Mouse (Mus musculus): ENCODE measurements around the gene Mpnd. TPM values are rescaled to one million over a fixed set of nuclear protein-coding genes. Genes with fewer than 3 reads are reported as not detected.

Gene Mpnd
- polyA plus RNA-seq, 1 experiment from 2014 or later, result 209 TPM

DNA sequence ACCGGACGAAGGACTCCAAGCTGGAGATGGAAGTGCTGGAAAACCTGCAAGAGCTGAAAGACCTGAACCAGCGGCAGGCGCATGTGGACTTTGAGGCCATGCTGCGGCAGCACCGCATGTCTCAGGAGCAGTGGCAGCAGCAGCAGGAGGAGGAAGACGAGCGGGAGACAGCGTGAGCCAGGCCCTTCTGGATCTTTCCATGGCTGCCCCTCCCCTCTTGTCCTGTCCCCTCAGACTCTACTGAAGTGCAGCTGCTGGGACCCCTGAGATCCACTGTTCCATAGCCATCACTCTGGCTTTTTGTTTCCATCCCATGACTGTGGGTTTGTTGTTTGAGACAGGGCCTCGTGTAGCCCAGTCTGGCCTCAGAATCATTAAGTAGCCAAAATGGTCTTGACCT is 41.0 kb upstream of the Mpnd start:
- no peaks in the 10 kb centered on the region for H3K27me3 ChIP-seq
- WGBS, result 92% methylated on average over 10 of the region's 10 CpGs
- H3K4me1 ChIP-seq, result peaks cover 30% of the 10 kb centered on the region
- H3K9me3 ChIP-seq (replicated peaks), result no peaks in the 10 kb centered on the region
- no peak overlapping the region for H3K9ac ChIP-seq
- no peak overlapping the region for H3K4me2 ChIP-seq (replicated peaks)
- peaks cover 54% of the 10 kb centered on the region for H3K36me3 ChIP-seq
- ATAC-seq (ENCODE audit: low FRiP score), result no peak
- no peak overlapping the region for H3K27ac ChIP-seq
- no peak overlapping the region for H3K4me3 ChIP-seq

- H3K4me3 ChIP-seq, result no peak overlapping the region
- H3K9me3 ChIP-seq (replicated peaks), result no peaks in the 10 kb centered on the region
- H3K36me3 ChIP-seq, result peaks cover 54% of the 10 kb centered on the region
- no peak for ATAC-seq (ENCODE audit: low FRiP score)
- H3K27me3 ChIP-seq, result no peaks in the 10 kb centered on the region
- peaks cover 32% of the 10 kb centered on the region for H3K4me1 ChIP-seq
- H3K4me2 ChIP-seq (replicated peaks), result no peak overlapping the region
- H3K9ac ChIP-seq, result no peak overlapping the region
- WGBS, result 87% methylated on average over 9 of the region's 9 CpGs
- H3K27ac ChIP-seq, result no peak overlapping the region
These were observed 40.5 kb upstream of the Mpnd start for GRCm38 (mm10) chr17:55964996-55965395.

DNA sequence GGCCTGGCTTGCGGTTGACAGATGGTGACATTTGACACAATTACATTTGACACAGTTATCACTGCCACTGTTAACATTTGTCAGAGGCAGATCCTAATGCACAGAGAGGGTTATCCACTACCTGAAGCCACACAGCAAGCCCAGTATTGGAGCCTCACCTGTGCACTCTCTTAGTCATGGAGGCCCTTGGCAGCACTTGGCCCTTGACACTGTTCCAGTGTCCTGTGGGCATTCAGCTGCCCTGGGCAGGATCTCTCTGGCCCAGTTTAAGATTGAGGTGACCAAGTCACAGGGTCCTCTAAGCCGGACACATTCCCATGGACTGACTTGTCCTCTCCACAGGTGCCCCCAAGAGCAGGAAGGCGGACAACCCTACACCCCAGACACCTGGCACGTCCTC is 38.3 kb upstream of the Mpnd start:
- H3K4me1 ChIP-seq, result peaks cover 44% of the 10 kb centered on the region
- 92% methylated on average over 4 of the region's 4 CpGs for WGBS
- H3K27ac ChIP-seq, result no peak overlapping the region

GRCm38 (mm10) chr17:55968210-55968609 is 37.3 kb upstream of the Mpnd start:
- H3K9ac ChIP-seq, result peak overlapping the region; percentile 1; the same call in 1 of the 2 replicates
- H3K4me2 ChIP-seq (replicated peaks), result no peak overlapping the region
- H3K36me3 ChIP-seq, result peaks cover 45% of the 10 kb centered on the region
- ATAC-seq (ENCODE audit: low FRiP score), result peak; percentile 1; the same call in 1 of the 2 replicates
- peak overlapping the region; percentile 93 for H3K27ac ChIP-seq
- no peaks in the 10 kb centered on the region for H3K9me3 ChIP-seq (replicated peaks)
- no peaks in the 10 kb centered on the region for H3K27me3 ChIP-seq
- WGBS, result 49% methylated on average over 7 of the region's 7 CpGs
- H3K4me1 ChIP-seq, result peaks cover 52% of the 10 kb centered on the region
- H3K4me3 ChIP-seq, result no peak overlapping the region

More for the DNA sequence above, 38.3 kb upstream of the Mpnd start:
- Histone ChIP-seq H3K4me3 (no peak overlapping the region), H3K9me3 (replicated peaks) (no peaks in the 10 kb centered on the region), H3K27me3 (no peaks in the 10 kb centered on the region), H3K4me2 (replicated peaks) (no peak overlapping the region), H3K9ac (no peak overlapping the region), H3K36me3 (peaks cover 40% of the 10 kb centered on the region)
- ATAC-seq (ENCODE audit: low FRiP score), result no peak

- Histone ChIP-seq H3K9ac (peak overlapping the region; percentile 80; the same call in 1 of the 2 replicates), H3K4me1 (peaks cover 51% of the 10 kb centered on the region), H3K4me2 (replicated peaks) (peak overlapping the region; percentile 77), H3K27ac (peak overlapping the region; percentile 93), H3K9me3 (replicated peaks) (no peaks in the 10 kb centered on the region), H3K27me3 (no peaks in the 10 kb centered on the region), H3K4me3 (peak overlapping the region; percentile 59), H3K36me3 (peaks cover 51% of the 10 kb centered on the region)
- peak; percentile 79 for ATAC-seq (ENCODE audit: low FRiP score)
- WGBS, result 25% methylated on average over 14 of the region's 14 CpGs
These were observed 36.0 kb upstream of the Mpnd start for GRCm38 (mm10) chr17:55969560-55969959.

GRCm38 (mm10) chr17:55969966-55970891 is 35.3 kb upstream of the Mpnd start, which contains the start of gene Shd:
TSS of gene Shd (plus strand) at chr17:55970467.
- Histone ChIP-seq H3K27me3 (no peaks in the 10 kb centered on the region), H3K4me2 (replicated peaks) (peak within 1 kb of the TSS; percentile 77), H3K9me3 (replicated peaks) (no peaks in the 10 kb centered on the region), H3K36me3 (peaks cover 49% of the 10 kb centered on the region), H3K27ac (peak within 1 kb of the TSS; percentile 93), H3K4me1 (peaks cover 51% of the 10 kb centered on the region), H3K4me3 (peak within 1 kb of the TSS; percentile 59), H3K9ac (peak within 1 kb of the TSS; percentile 80)
- ATAC-seq (ENCODE audit: low FRiP score), result peak; percentile 57
- WGBS, result 8% methylated on average over 55 of the region's 55 CpGs

DNA sequence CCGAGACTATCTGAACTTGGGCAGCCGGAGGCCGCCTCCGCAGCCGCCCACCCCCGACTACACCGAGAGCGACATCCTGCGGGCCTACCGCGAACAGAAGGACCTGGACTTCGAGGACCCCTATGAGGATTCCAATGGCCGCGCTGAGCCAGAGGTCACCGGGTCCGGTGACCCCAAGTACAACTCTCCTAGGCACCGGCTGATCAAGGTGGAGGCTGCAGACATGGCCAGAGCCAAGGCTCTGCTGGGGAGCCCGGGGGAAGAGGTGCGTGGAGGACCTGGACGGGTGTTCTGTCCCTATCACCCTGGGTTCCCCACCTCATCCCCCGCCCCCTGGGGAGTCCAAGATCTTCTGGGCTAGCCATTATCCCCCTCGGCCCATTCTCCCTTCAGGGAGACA is 34.1 kb upstream of the Mpnd start:
- H3K4me3 ChIP-seq, result peak overlapping the region; percentile 59
- H3K9me3 ChIP-seq (replicated peaks), result no peaks in the 10 kb centered on the region
- H3K4me2 ChIP-seq (replicated peaks), result peak overlapping the region; percentile 77
- peaks cover 44% of the 10 kb centered on the region for H3K36me3 ChIP-seq
- peak overlapping the region; percentile 80 for H3K9ac ChIP-seq
- WGBS, result 20% methylated on average over 22 of the region's 22 CpGs
- peak overlapping the region; percentile 93; the same call in 1 of the 2 replicates for H3K27ac ChIP-seq
- peaks cover 57% of the 10 kb centered on the region for H3K4me1 ChIP-seq
- ATAC-seq (ENCODE audit: low FRiP score), result no peak
- no peaks in the 10 kb centered on the region for H3K27me3 ChIP-seq

GRCm38 (mm10) chr17:55976255-55976862 is 29.2 kb upstream of the Mpnd start:
- 15% methylated on average over 13 of the region's 13 CpGs for WGBS
- H3K9ac ChIP-seq, result peak overlapping the region; percentile 39
- H3K4me2 ChIP-seq (replicated peaks), result no peak overlapping the region
- peaks cover 29% of the 10 kb centered on the region for H3K4me1 ChIP-seq
- peaks cover 30% of the 10 kb centered on the region for H3K36me3 ChIP-seq
- no peaks in the 10 kb centered on the region for H3K27me3 ChIP-seq
- no peak overlapping the region for H3K4me3 ChIP-seq
- ATAC-seq (ENCODE audit: low FRiP score), result peak; percentile 72
- H3K9me3 ChIP-seq (replicated peaks), result no peaks in the 10 kb centered on the region
- peak overlapping the region; percentile 71 for H3K27ac ChIP-seq

DNA sequence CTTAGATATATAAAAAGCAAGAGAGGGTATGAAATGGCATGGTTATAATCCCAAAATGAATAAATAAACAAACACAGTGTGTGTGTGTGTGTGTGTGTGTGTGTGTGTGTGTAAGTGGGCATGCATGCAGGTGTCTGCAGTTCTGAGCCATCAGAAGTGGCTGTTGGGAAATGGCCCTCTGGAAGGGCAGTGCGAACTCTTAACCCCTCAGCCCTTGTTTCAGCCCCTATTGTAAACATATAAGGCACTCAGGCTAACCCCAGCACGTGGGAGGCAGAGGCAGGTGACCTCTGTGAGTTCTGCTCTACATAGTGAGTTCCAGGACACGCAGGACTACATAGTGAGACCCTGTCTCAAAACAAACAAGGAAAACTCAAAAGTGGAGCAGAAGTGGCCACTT is 28.2 kb upstream of the Mpnd start:
- Histone ChIP-seq H3K4me1 (peaks cover 21% of the 10 kb centered on the region), H3K4me3 (no peak overlapping the region), H3K27me3 (no peaks in the 10 kb centered on the region), H3K9ac (no peak overlapping the region), H3K27ac (peak overlapping the region; percentile 71; the same call in 1 of the 2 replicates), H3K4me2 (replicated peaks) (no peak overlapping the region), H3K36me3 (peaks cover 30% of the 10 kb centered on the region), H3K9me3 (replicated peaks) (no peaks in the 10 kb centered on the region)
- ATAC-seq (ENCODE audit: low FRiP score), result 0 out of 2 replicates have a peak, but pooled peaks have one; percentile 3
- WGBS, result 50% methylated on average over 3 of the region's 3 CpGs

- H3K4me1 ChIP-seq, result peaks cover 11% of the 10 kb centered on the region
- H3K4me3 ChIP-seq, result peak within 1 kb of the TSS; percentile 77
- H3K4me2 ChIP-seq (replicated peaks), result peak within 1 kb of the TSS; percentile 84
- H3K36me3 ChIP-seq, result peaks cover 14% of the 10 kb centered on the region
- H3K27me3 ChIP-seq, result no peaks in the 10 kb centered on the region
- H3K9ac ChIP-seq, result peak within 1 kb of the TSS; percentile 82
- whole genome bisulfite sequencing, result 11% methylated on average over 35 of the region's 35 CpGs
- H3K9me3 ChIP-seq (replicated peaks), result no peaks in the 10 kb centered on the region
- ATAC-seq (ENCODE audit: low FRiP score), result peak; percentile 85
- H3K27ac ChIP-seq, result peak within 1 kb of the TSS; percentile 66; the same call in 1 of the 2 replicates
These were observed 19.2 kb upstream of the Mpnd start, which contains the start of gene Fsd1 for GRCm38 (mm10) chr17:55986030-55986961. TSS of gene Fsd1 (plus strand) at chr17:55986509.

DNA sequence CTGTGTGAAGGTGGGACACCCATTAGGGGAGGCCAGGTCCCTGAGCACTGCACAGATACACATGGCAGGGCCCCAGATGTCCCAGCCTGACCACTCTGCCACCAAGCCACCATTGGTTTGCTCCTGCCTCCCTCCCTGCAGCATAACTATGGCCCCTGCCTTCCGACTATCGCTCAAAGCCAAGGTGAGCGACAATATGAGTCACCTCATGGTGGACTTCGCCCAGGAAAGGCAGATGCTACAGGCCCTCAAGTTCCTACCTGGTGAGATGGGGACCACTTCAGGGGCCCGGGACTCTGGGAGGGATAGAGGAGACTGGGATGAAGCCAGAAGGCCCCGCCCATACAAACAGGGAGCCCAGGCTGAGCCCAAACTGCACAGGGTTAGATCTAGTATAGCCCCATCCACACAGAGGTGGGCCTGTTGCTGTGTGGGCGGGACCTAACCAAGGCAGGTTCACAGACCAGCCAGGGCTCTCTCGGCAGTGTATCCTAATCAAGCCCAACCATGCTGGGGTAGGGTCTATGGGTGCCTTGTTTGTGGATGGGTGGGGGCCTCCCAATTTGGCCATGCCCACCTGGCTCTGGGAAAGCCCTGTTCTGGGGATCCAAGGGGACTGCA is 15.1 kb upstream of the Mpnd start:
- ATAC-seq (ENCODE audit: low FRiP score), result no peak
- no peak overlapping the region for H3K9ac ChIP-seq
- H3K36me3 ChIP-seq, result peaks cover 36% of the 10 kb centered on the region

More for the DNA sequence above, 15.1 kb upstream of the Mpnd start:
- peaks cover 11% of the 10 kb centered on the region for H3K4me1 ChIP-seq
- H3K27me3 ChIP-seq, result no peaks in the 10 kb centered on the region
- no peak overlapping the region for H3K4me3 ChIP-seq
- H3K27ac ChIP-seq, result no peak overlapping the region
- no peaks in the 10 kb centered on the region for H3K9me3 ChIP-seq (replicated peaks)
- 90% methylated on average over 8 of the region's 8 CpGs for WGBS
- no peak overlapping the region for H3K4me2 ChIP-seq (replicated peaks)
